Mouse (Mus musculus) embryonic fibroblast, embryonic 13.5 days (primary cell): Measurements from ENCODE around the gene Pirb. TPM values are rescaled to one million over a fixed set of nuclear protein-coding genes. Genes with fewer than 3 reads are reported as not detected.

Experiments
- H3K27ac ChIP-seq: 2 replicates; pipeline ENCODE4 v1.5.1; 2012; ENCODE audit warnings: low read length, control low read depth, inconsistent platforms; ENCODE audit not compliant: insufficient read depth
- H3K4me1 ChIP-seq: 2 replicates; pipeline ENCODE4 v1.6.1; 2011; ENCODE audit warnings: low read length; ENCODE audit not compliant: control insufficient read depth, insufficient read depth
- H3K4me3 ChIP-seq: 2 replicates; pipeline ENCODE4 v1.5.1; 2011; ENCODE audit warnings: mild to moderate bottlenecking, control low read depth, low read length; ENCODE audit not compliant: insufficient read depth
- CTCF ChIP-seq: IDR thresholded peaks from 2 replicates; pipeline ENCODE4 v1.5.1; 2011; ENCODE audit warnings: mild to moderate bottlenecking, control low read depth, low read length, moderate library complexity, borderline replicate concordance; ENCODE audit not compliant: insufficient read depth
- POLR2A ChIP-seq: IDR thresholded peaks from 2 replicates; pipeline ENCODE4 v1.6.1; 2011; ENCODE audit warnings: low read depth, mild to moderate bottlenecking, control low read depth, low read length, moderate library complexity
- polyA plus RNA-seq: library from polyadenylated mRNA; stranded (reverse); fragments of >200 nt; gene quantifications from 2 replicates; pipeline ENCODE4 v1.2.4, GENCODE M21; 2011; ENCODE audit warnings: low read depth; ENCODE audit not compliant: missing spikeins, insufficient read length

The Pirb gene
- polyA plus RNA-seq, 1 experiment, result 0.79 TPM

- H3K27ac ChIP-seq, result no peak overlapping the region
- TF ChIP-seq POLR2A, result no peak
- peak; percentile 93 for TF ChIP-seq CTCF
- H3K4me1 ChIP-seq, result no peaks in the 10 kb centered on the region
- H3K4me3 ChIP-seq, result no peak overlapping the region
Observed at GRCm38 (mm10) chr7:3674507-3675227, 45.5 kb downstream of the Pirb start.

GRCm38 (mm10) chr7:3666921-3667391, 53.2 kb downstream of the Pirb start:
- peaks cover 2% of the 10 kb centered on the region; the same call in 1 of the 2 replicates for H3K4me1 ChIP-seq
- TF ChIP-seq POLR2A (0 out of 2 replicates have a peak, but pooled peaks have one; percentile 8), CTCF (no peak)
- H3K27ac ChIP-seq, result no peak overlapping the region
- no peak overlapping the region for H3K4me3 ChIP-seq

GRCm38 (mm10) chr7:3665215-3666114, 54.7 kb downstream of the Pirb start, which contains the start of gene Leng1:
Gene Leng1, minus strand, starts transcription at chr7:3665840.
- H3K4me3 ChIP-seq, result peak within 1 kb of the TSS; percentile 92
- TF ChIP-seq POLR2A (peak; percentile 93), CTCF (no peak)
- H3K4me1 ChIP-seq, result peaks cover 2% of the 10 kb centered on the region; the same call in 1 of the 2 replicates
- H3K27ac ChIP-seq, result peak within 1 kb of the TSS; percentile 71

- peak overlapping the region; percentile 51 for H3K27ac ChIP-seq
- peak overlapping the region; percentile 92 for H3K4me3 ChIP-seq
- TF ChIP-seq CTCF (no peak), POLR2A (no peak)
- peaks cover 2% of the 10 kb centered on the region; the same call in 1 of the 2 replicates for H3K4me1 ChIP-seq
Observed at GRCm38 (mm10) chr7:3664524-3665214, 55.5 kb downstream of the Pirb start.

Other genes with a start within 250 kb of the Pirb start
- 0.43 TPM in 1 of 2 replicates, not detected in the other for gene Tarm1, start 217.8 kb downstream of the Pirb start, polyA plus RNA-seq
- gene Oscar, start 104.2 kb downstream of the Pirb start, polyA plus RNA-seq, result 0.37 TPM in 1 of 2 replicates, not detected in the other
- 386 and 396 TPM in 2 replicates for gene Ndufa3, start 103.0 kb downstream of the Pirb start, polyA plus RNA-seq
- gene Tfpt, start 90.5 kb downstream of the Pirb start, polyA plus RNA-seq, result 13.7 and 17.3 TPM in 2 replicates
- gene Prpf31, start 90.4 kb downstream of the Pirb start, polyA plus RNA-seq, result 42.2 and 51.8 TPM in 2 replicates
- gene Cnot3, start 75.1 kb downstream of the Pirb start, polyA plus RNA-seq, result 68.8 and 82.0 TPM in 2 replicates
- 8.0 and 9.8 TPM in 2 replicates for gene Leng1, start 54.6 kb downstream of the Pirb start, polyA plus RNA-seq
- 10.5 and 10.7 TPM in 2 replicates for gene Tmc4, start 42.8 kb downstream of the Pirb start, polyA plus RNA-seq
- 81.5 and 85.6 TPM in 2 replicates for gene Tsen34, start 27.5 kb downstream of the Pirb start, polyA plus RNA-seq
- 82.2 and 94.6 TPM in 2 replicates for gene Mboat7, start 26.9 kb downstream of the Pirb start, polyA plus RNA-seq
- gene Rps9, start 16.4 kb downstream of the Pirb start, polyA plus RNA-seq, result 1,255 and 1,395 TPM in 2 replicates
- gene Gm15448, start 105.3 kb upstream of the Pirb start, polyA plus RNA-seq, result not detected in 2 replicates
- 0.42 TPM in 1 of 2 replicates, not detected in the other for gene Pira2, start 124.7 kb upstream of the Pirb start, polyA plus RNA-seq
- not detected in 2 replicates for gene Gm14548, start 177.7 kb upstream of the Pirb start, polyA plus RNA-seq
- not detected in 2 replicates for gene Lilra6, start 195.1 kb upstream of the Pirb start, polyA plus RNA-seq